Mouse (Mus musculus): ENCODE results near the gene Nop56.

DNA sequence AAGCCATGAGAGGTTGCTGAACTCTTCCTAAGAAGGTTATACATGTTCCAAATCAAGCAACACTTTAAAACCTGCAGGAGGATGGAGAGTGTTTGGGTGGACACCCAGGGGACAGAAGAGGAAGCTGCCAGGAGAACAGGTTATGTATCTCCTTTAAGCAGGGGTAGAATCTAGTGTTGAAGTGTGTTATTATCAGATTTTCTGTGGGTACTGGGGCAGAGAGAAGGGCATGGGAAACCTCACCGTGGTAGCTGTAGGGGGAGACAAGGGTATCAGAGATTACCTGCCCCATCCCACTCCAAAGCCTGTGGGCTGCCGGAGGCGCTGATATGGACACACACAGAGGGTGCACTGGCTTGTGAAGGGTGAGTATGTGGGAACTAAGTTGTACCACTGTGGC, 18.8 kb downstream of the Nop56 start:
- TF ChIP-seq POLR2A (IDR thresholded peaks at IDR 0.05; ENCODE audit: low read depth, low read length): no peak
- no peak for TF ChIP-seq CTCF (conservative IDR thresholded peaks at IDR 0.05 in 1 of 2, IDR thresholded peaks at IDR 0.05 in 1 of 2; ENCODE audit: low read depth in 2 of 2, low read length in 2 of 2)
- no peak for TF ChIP-seq CHD2 (IDR thresholded peaks at IDR 0.05; ENCODE audit: low read length)
- TF ChIP-seq USF2 (conservative IDR thresholded peaks at IDR 0.05; ENCODE audit: low read depth, low read length): no peak
- TF ChIP-seq JUND (conservative IDR thresholded peaks at IDR 0.05; ENCODE audit: low read depth, low read length): no peak
- TF ChIP-seq UBTF (IDR thresholded peaks at IDR 0.05; ENCODE audit: low read depth, low read length): no peak
- TF ChIP-seq USF1 (IDR thresholded peaks at IDR 0.05; ENCODE audit: low read depth, low read length): no peak
- TF ChIP-seq MAX (IDR thresholded peaks at IDR 0.05; ENCODE audit: low read length): no peak
- TF ChIP-seq SMC3 (IDR thresholded peaks at IDR 0.05; ENCODE audit: low read depth, low read length): no peak
- no peak for TF ChIP-seq ZKSCAN1 (IDR thresholded peaks at IDR 0.05; ENCODE audit: borderline replicate concordance, low read depth, low read length)
- TF ChIP-seq ZC3H11A (IDR thresholded peaks at IDR 0.05; ENCODE audit: low read depth, low read length): no peak
- TF ChIP-seq TCF12 (IDR thresholded peaks at IDR 0.05; ENCODE audit: low read depth, low read length): no peak
- TF ChIP-seq EP300 (IDR thresholded peaks at IDR 0.05; ENCODE audit: low read length): no peak
